Mouse (Mus musculus): ENCODE results near the gene Plb1. TPM values are rescaled to one million over a fixed set of nuclear protein-coding genes. Genes with fewer than 3 reads are reported as not detected.
A peak's percentile ranks its signal among the peaks of the same experiment; 100 is the strongest.

Gene Plb1
- 0.91 and 1.1 TPM in 2 replicates for polyA plus RNA-seq (2016; fragmentation: Nextera tagmentation; extraction: Ambion mirVana)

GRCm38 (mm10) chr5:32232474-32232873, at the start of gene Plb1:
Gene Plb1, plus strand, starts transcription at chr5:32232708.
- Histone ChIP-seq H3K9me3 (replicated peaks) (no peaks in the 10 kb centered on the region), H3K36me3 (no peaks in the 10 kb centered on the region), H3K4me1 (replicated peaks) (no peaks in the 10 kb centered on the region), H3K27me3 (replicated peaks) (no peaks in the 10 kb centered on the region), H3K27ac (ENCODE audit: poor library complexity, severe bottlenecking) (no peak within 1 kb of the TSS), H3K9ac (no peak within 1 kb of the TSS), H3K4me2 (no peak within 1 kb of the TSS), H3K4me3 (no peak within 1 kb of the TSS)
- no peak for ATAC-seq (ENCODE audit: insufficient number of reproducible peaks, low FRiP score)
- WGBS = 70% methylated on average over 9 of the region's 9 CpGs

- ATAC-seq (ENCODE audit: insufficient number of reproducible peaks, low FRiP score) = no peak; the same call in 1 of the 2 replicates
- no peak overlapping the region for H3K27ac ChIP-seq (ENCODE audit: poor library complexity, severe bottlenecking)
- H3K27me3 ChIP-seq (replicated peaks) = no peaks in the 10 kb centered on the region
- no peak overlapping the region for H3K9ac ChIP-seq
- H3K4me2 ChIP-seq = no peak overlapping the region
- H3K9me3 ChIP-seq (replicated peaks) = no peaks in the 10 kb centered on the region
- no peak overlapping the region for H3K4me3 ChIP-seq
- H3K4me1 ChIP-seq (replicated peaks) = peaks cover 18% of the 10 kb centered on the region
- 62% methylated on average over 4 of the region's 4 CpGs for WGBS
- H3K36me3 ChIP-seq = no peaks in the 10 kb centered on the region
These were observed 49.5 kb upstream of the Plb1 start for GRCm38 (mm10) chr5:32182885-32183629.

GRCm38 (mm10) chr5:32187717-32188116, 44.8 kb upstream of the Plb1 start:
- Histone ChIP-seq H3K4me3 (no peak overlapping the region), H3K27ac (ENCODE audit: poor library complexity, severe bottlenecking) (no peak overlapping the region), H3K27me3 (replicated peaks) (no peaks in the 10 kb centered on the region), H3K4me2 (peak overlapping the region; percentile 30; the same call in 1 of the 2 replicates), H3K4me1 (replicated peaks) (peaks cover 29% of the 10 kb centered on the region), H3K9me3 (replicated peaks) (no peaks in the 10 kb centered on the region), H3K9ac (no peak overlapping the region), H3K36me3 (no peaks in the 10 kb centered on the region)
- 23% methylated on average over 11 of the region's 11 CpGs for WGBS
- no peak for ATAC-seq (ENCODE audit: insufficient number of reproducible peaks, low FRiP score)

- H3K4me1 ChIP-seq (replicated peaks) = peaks cover 20% of the 10 kb centered on the region
- H3K27ac ChIP-seq (ENCODE audit: poor library complexity, severe bottlenecking) = no peak overlapping the region
- H3K36me3 ChIP-seq = no peaks in the 10 kb centered on the region
- WGBS = 84% methylated on average over 5 of the region's 5 CpGs
- no peak overlapping the region for H3K9ac ChIP-seq
- no peak for ATAC-seq (ENCODE audit: insufficient number of reproducible peaks, low FRiP score)
- no peak overlapping the region for H3K4me3 ChIP-seq
- no peaks in the 10 kb centered on the region for H3K9me3 ChIP-seq (replicated peaks)
- no peaks in the 10 kb centered on the region for H3K27me3 ChIP-seq (replicated peaks)
- H3K4me2 ChIP-seq = no peak overlapping the region
These were observed 41.2 kb upstream of the Plb1 start for GRCm38 (mm10) chr5:32191259-32191658.

- Histone ChIP-seq H3K4me1 (replicated peaks) (peaks cover 16% of the 10 kb centered on the region), H3K9me3 (replicated peaks) (no peaks in the 10 kb centered on the region), H3K36me3 (no peaks in the 10 kb centered on the region), H3K27ac (ENCODE audit: poor library complexity, severe bottlenecking) (peak overlapping the region; percentile 10; the same call in 1 of the 2 replicates), H3K4me3 (no peak overlapping the region), H3K4me2 (no peak overlapping the region), H3K9ac (no peak overlapping the region), H3K27me3 (replicated peaks) (no peaks in the 10 kb centered on the region)
- peak; percentile 52 for ATAC-seq (ENCODE audit: insufficient number of reproducible peaks, low FRiP score)
- 60% methylated on average over 16 of the region's 16 CpGs for WGBS
These were observed 40.3 kb upstream of the Plb1 start for GRCm38 (mm10) chr5:32192016-32192845.

- Histone ChIP-seq H3K4me1 (replicated peaks) (peaks cover 14% of the 10 kb centered on the region), H3K4me3 (no peak overlapping the region), H3K36me3 (no peaks in the 10 kb centered on the region), H3K27me3 (replicated peaks) (no peaks in the 10 kb centered on the region), H3K9me3 (replicated peaks) (no peaks in the 10 kb centered on the region), H3K4me2 (no peak overlapping the region), H3K27ac (ENCODE audit: poor library complexity, severe bottlenecking) (no peak overlapping the region), H3K9ac (no peak overlapping the region)
- 72% methylated on average over 4 of the region's 4 CpGs for WGBS
- ATAC-seq (ENCODE audit: insufficient number of reproducible peaks, low FRiP score) = no peak
These were observed 38.3 kb upstream of the Plb1 start for GRCm38 (mm10) chr5:32194236-32194635.

GRCm38 (mm10) chr5:32195857-32196609, 36.5 kb upstream of the Plb1 start:
- 50% methylated on average over 12 of the region's 12 CpGs for WGBS

GRCm38 (mm10) chr5:32197698-32198097, 34.8 kb upstream of the Plb1 start:
- Histone ChIP-seq H3K27me3 (replicated peaks) (no peaks in the 10 kb centered on the region), H3K36me3 (no peaks in the 10 kb centered on the region), H3K9me3 (replicated peaks) (no peaks in the 10 kb centered on the region), H3K9ac (no peak overlapping the region), H3K4me3 (no peak overlapping the region), H3K4me1 (replicated peaks) (0 out of 2 replicates have a peak, but pooled peaks cover 3% of the 10 kb centered on the region), H3K27ac (ENCODE audit: poor library complexity, severe bottlenecking) (no peak overlapping the region), H3K4me2 (no peak overlapping the region)
- 12% methylated on average over 4 of the region's 4 CpGs for WGBS
- peak; percentile 75 for ATAC-seq (ENCODE audit: insufficient number of reproducible peaks, low FRiP score)

More at GRCm38 (mm10) chr5:32195857-32196609, 36.5 kb upstream of the Plb1 start:
- Histone ChIP-seq H3K4me3 (no peak overlapping the region), H3K4me1 (replicated peaks) (peaks cover 14% of the 10 kb centered on the region), H3K4me2 (no peak overlapping the region), H3K27ac (ENCODE audit: poor library complexity, severe bottlenecking) (no peak overlapping the region), H3K27me3 (replicated peaks) (no peaks in the 10 kb centered on the region), H3K9ac (no peak overlapping the region), H3K36me3 (no peaks in the 10 kb centered on the region), H3K9me3 (replicated peaks) (no peaks in the 10 kb centered on the region)
- no peak for ATAC-seq (ENCODE audit: insufficient number of reproducible peaks, low FRiP score)

GRCm38 (mm10) chr5:32199136-32199535, 33.4 kb upstream of the Plb1 start:
- H3K27ac ChIP-seq (ENCODE audit: poor library complexity, severe bottlenecking) = no peak overlapping the region
- no peak for ATAC-seq (ENCODE audit: insufficient number of reproducible peaks, low FRiP score)
- H3K9me3 ChIP-seq (replicated peaks) = no peaks in the 10 kb centered on the region
- H3K9ac ChIP-seq = no peak overlapping the region
- 77% methylated on average over 3 of the region's 3 CpGs for WGBS
- H3K36me3 ChIP-seq = no peaks in the 10 kb centered on the region
- no peaks in the 10 kb centered on the region for H3K27me3 ChIP-seq (replicated peaks)
- 0 out of 2 replicates have a peak, but pooled peaks cover 3% of the 10 kb centered on the region for H3K4me1 ChIP-seq (replicated peaks)
- H3K4me2 ChIP-seq = no peak overlapping the region
- H3K4me3 ChIP-seq = no peak overlapping the region

- no peak overlapping the region for H3K27ac ChIP-seq (ENCODE audit: poor library complexity, severe bottlenecking)
- no peak overlapping the region for H3K4me2 ChIP-seq
- H3K36me3 ChIP-seq = no peaks in the 10 kb centered on the region
- H3K9me3 ChIP-seq (replicated peaks) = no peaks in the 10 kb centered on the region
- no peaks in the 10 kb centered on the region for H3K27me3 ChIP-seq (replicated peaks)
- H3K4me1 ChIP-seq (replicated peaks) = 0 out of 2 replicates have a peak, but pooled peaks cover 3% of the 10 kb centered on the region
- 61% methylated on average over 3 of the region's 3 CpGs for WGBS
- H3K9ac ChIP-seq = no peak overlapping the region
- ATAC-seq (ENCODE audit: insufficient number of reproducible peaks, low FRiP score) = no peak
- H3K4me3 ChIP-seq = no peak overlapping the region
These were observed 32.9 kb upstream of the Plb1 start for GRCm38 (mm10) chr5:32199594-32199993.

- Histone ChIP-seq H3K9ac (no peak overlapping the region), H3K4me1 (replicated peaks) (no peaks in the 10 kb centered on the region), H3K9me3 (replicated peaks) (no peaks in the 10 kb centered on the region), H3K4me2 (no peak overlapping the region), H3K27me3 (replicated peaks) (no peaks in the 10 kb centered on the region), H3K36me3 (no peaks in the 10 kb centered on the region), H3K27ac (ENCODE audit: poor library complexity, severe bottlenecking) (no peak overlapping the region), H3K4me3 (no peak overlapping the region)
- no peak for ATAC-seq (ENCODE audit: insufficient number of reproducible peaks, low FRiP score)
- WGBS = 72% methylated on average over 4 of the region's 4 CpGs
These were observed 27.9 kb upstream of the Plb1 start for GRCm38 (mm10) chr5:32204653-32205052.
